Mouse (Mus musculus): ENCODE measurements at regions not wholly inside any gene's neighbourhood (a gene's known extent, or its start where the extent isn't known, plus 50 kb on each side); places are given as distances from the start of the nearest gene placed in this dataset.

- TF ChIP-seq ZC3H11A (IDR thresholded peaks at IDR 0.05; ENCODE audit: low read depth, low read length) (no peak), SMC3 (IDR thresholded peaks at IDR 0.05; ENCODE audit: low read depth, low read length) (no peak), CTCF (conservative IDR thresholded peaks at IDR 0.05 in 1 of 2, IDR thresholded peaks at IDR 0.05 in 1 of 2; ENCODE audit: low read depth in 2 of 2, low read length in 2 of 2) (no peak)
These were observed 316.1 kb downstream of the Lrriq3 start for GRCm38 (mm10) chr3:155409371-155409770.
